Mouse (Mus musculus): ENCODE data around the gene Ncoa3.

- TF ChIP-seq EP300 (IDR thresholded peaks at IDR 0.05; ENCODE audit: insufficient read depth, low read depth, low read length) (no peak), CTCF (IDR thresholded peaks at IDR 0.05) (no peak)
Observed at GRCm38 (mm10) chr2:165976874-165977273, 15.6 kb upstream of the Ncoa3 start.

Data from heart, adult 2 months (tissue).